Comparison of ENCODE assay signal across 8 mouse cellular contexts in genomic region chr16:30600431-30601045, GRCm38 (mm10). TPM values are rescaled to one million over a fixed set of nuclear protein-coding genes. Genes with fewer than 3 reads are reported as not detected.
DNase-seq lines count a peak whose midpoint lies in the region; ATAC-seq and TF ChIP-seq lines count a peak whose summit lies in the region.

No protein-coding gene starts in this region.

- TF ChIP-seq POLR2A in spleen, adult 2 months (IDR thresholded peaks at IDR 0.05; ENCODE audit: low read depth, low read length) = no peak

- no peaks in the 10 kb centered on the region for H3K9me3 ChIP-seq in hindbrain, embryonic 15.5 days
- no peaks in the 10 kb centered on the region for H3K9me3 ChIP-seq in limb, embryonic 10.5 days (replicated peaks)
- no peaks in the 10 kb centered on the region for H3K9me3 ChIP-seq in midbrain, embryonic 13.5 days

- H3K27me3 ChIP-seq in hindbrain, embryonic 15.5 days = 0 out of 2 replicates have a peak, but pooled peaks cover 7% of the 10 kb centered on the region
- H3K27me3 ChIP-seq in limb, embryonic 10.5 days (ENCODE audit: low read depth, poor library complexity, severe bottlenecking) = peaks cover 36% of the 10 kb centered on the region
- peaks cover 50% of the 10 kb centered on the region for H3K27me3 ChIP-seq in midbrain, embryonic 13.5 days
- no peaks in the 10 kb centered on the region for H3K27me3 ChIP-seq in spleen, adult 2 months (ENCODE audit: control insufficient read depth, insufficient read depth, low read length)

- H3K27ac ChIP-seq in hindbrain, embryonic 15.5 days (replicated peaks) = peak overlapping the region; percentile 49
- peak overlapping the region; percentile 86 for H3K27ac ChIP-seq in limb, embryonic 10.5 days
- H3K27ac ChIP-seq in midbrain, embryonic 13.5 days = no peak overlapping the region
- H3K27ac ChIP-seq in spleen, adult 2 months (ENCODE audit: insufficient read depth, low read length) = peak overlapping the region; percentile 97

- peak; percentile 32; the same call in 1 of the 2 replicates for ATAC-seq in hindbrain, embryonic 15.5 days (ENCODE audit: low FRiP score, low read depth)
- peak; percentile 24 for ATAC-seq in midbrain, embryonic 13.5 days
- ATAC-seq in erythroid progenitor cell, adult 5-6 weeks (replicated peaks; ENCODE audit: low FRiP score, poor library complexity, severe bottlenecking) = no peak

- under 1% methylated on average over 53 of the region's 53 CpGs for WGBS in hindbrain, embryonic 15.5 days
- WGBS in limb, embryonic 10.5 days = under 1% methylated on average over 53 of the region's 53 CpGs
- under 1% methylated on average over 53 of the region's 53 CpGs for WGBS in midbrain, embryonic 13.5 days
- 3% methylated on average over 53 of the region's 53 CpGs for WGBS in spleen, adult 2 months

- H3K9ac ChIP-seq in hindbrain, embryonic 15.5 days = peak overlapping the region; percentile 42
- peak overlapping the region; percentile 69 for H3K9ac ChIP-seq in midbrain, embryonic 13.5 days (replicated peaks)

- no peaks in the 10 kb centered on the region for H3K36me3 ChIP-seq in hindbrain, embryonic 15.5 days
- no peaks in the 10 kb centered on the region; the same call in 1 of the 2 replicates for H3K36me3 ChIP-seq in limb, embryonic 10.5 days
- H3K36me3 ChIP-seq in midbrain, embryonic 13.5 days = no peaks in the 10 kb centered on the region
- H3K36me3 ChIP-seq in spleen, adult 2 months (ENCODE audit: control insufficient read depth, insufficient read depth, low read length) = peaks cover 12% of the 10 kb centered on the region

- no peak for TF ChIP-seq CTCF in spleen, adult 2 months (IDR thresholded peaks at IDR 0.05; ENCODE audit: extremely low read depth, insufficient read depth, insufficient read length, insufficient replicate concordance)

- peak overlapping the region; percentile 82 for H3K4me2 ChIP-seq in hindbrain, embryonic 15.5 days
- H3K4me2 ChIP-seq in midbrain, embryonic 13.5 days (replicated peaks) = peak overlapping the region; percentile 88

- peaks cover 51% of the 10 kb centered on the region for H3K4me1 ChIP-seq in hindbrain, embryonic 15.5 days (replicated peaks)
- peaks cover 76% of the 10 kb centered on the region for H3K4me1 ChIP-seq in limb, embryonic 10.5 days
- H3K4me1 ChIP-seq in midbrain, embryonic 13.5 days (replicated peaks) = peaks cover 55% of the 10 kb centered on the region
- H3K4me1 ChIP-seq in spleen, adult 2 months (ENCODE audit: control insufficient read depth, insufficient read depth, insufficient read length) = peaks cover 13% of the 10 kb centered on the region

- H3K4me3 ChIP-seq in hindbrain, embryonic 15.5 days = peak overlapping the region; percentile 48
- H3K4me3 ChIP-seq in limb, embryonic 10.5 days = peak overlapping the region; percentile 69
- H3K4me3 ChIP-seq in midbrain, embryonic 13.5 days (replicated peaks) = peak overlapping the region; percentile 52
- peak overlapping the region; percentile 83 for H3K4me3 ChIP-seq in spleen, adult 2 months (ENCODE audit: extremely low read depth, insufficient read depth, insufficient read length)

- DNase-seq in adrenal gland, adult 18-20 months (ENCODE audit: low spot score in 2 of 2) = peak; percentile 62 to 64
- peak; percentile 76 for DNase-seq in cerebellum, adult 9-11 months
- peak; percentile 61 for DNase-seq in gastrocnemius, adult 18-20 months (ENCODE audit: low spot score)
- DNase-seq in limb, embryonic 10.5 days (ENCODE audit: low spot score) = peak; percentile 78
- DNase-seq in spleen, adult 2 months (ENCODE audit: low read depth in 1 of 2, low spot score in 2 of 2) = peak in 1 of 2 experiments; percentile 49

RNA-seq across cellular contexts. Expression of gene Fam43a, which starts 1.0 kb away (rescaled TPM):
- 10 to 100 TPM; 24.6 to 30.9 TPM for total RNA-seq in adrenal gland, adult 18-20 months (2021)
- 1 to 10 TPM; 4.3 to 6.6 TPM for total RNA-seq in gastrocnemius, adult 18-20 months (2021)
- polyA plus RNA-seq in hindbrain, embryonic 15.5 days (2015; fragmentation: Nextera tagmentation; extraction: Ambion mirVana) = 19.6 and 21.6 TPM in 2 replicates
- polyA plus RNA-seq in limb, embryonic 10.5 days (2016; fragmentation: Nextera tagmentation; extraction: Ambion mirVana) = 11.0 and 16.9 TPM in 2 replicates
- 9.8 and 11.5 TPM in 2 replicates for polyA plus RNA-seq in midbrain, embryonic 13.5 days (2015; fragmentation: Nextera tagmentation; extraction: Ambion mirVana)
- 56.3 and 74.7 TPM in 2 replicates for polyA plus RNA-seq in spleen, adult 2 months (2012; rRNA removed)
- 1.7 and 6.1 TPM in 2 replicates for total RNA-seq in erythroid progenitor cell, adult 5-6 weeks (2015; ENCODE audit: low replicate concordance)
- total RNA-seq in erythroid progenitor cell, adult 5-6 weeks (2017; ENCODE audit: low replicate concordance) = 2.1 and 2.2 TPM in 2 replicates

RNA-seq across cellular contexts. Expression of gene Lsg1, which starts 13.1 kb away (rescaled TPM):
- 10 to 100 TPM; 38.5 to 39.5 TPM for total RNA-seq in adrenal gland, adult 18-20 months (2021)
- 10 to 100 TPM; 18.6 to 18.9 TPM for total RNA-seq in gastrocnemius, adult 18-20 months (2021)
- 45.5 and 45.7 TPM in 2 replicates for polyA plus RNA-seq in hindbrain, embryonic 15.5 days (2015; fragmentation: Nextera tagmentation; extraction: Ambion mirVana)
- polyA plus RNA-seq in limb, embryonic 10.5 days (2016; fragmentation: Nextera tagmentation; extraction: Ambion mirVana) = 84.5 and 88.0 TPM in 2 replicates
- polyA plus RNA-seq in midbrain, embryonic 13.5 days (2015; fragmentation: Nextera tagmentation; extraction: Ambion mirVana) = 59.1 and 64.7 TPM in 2 replicates
- 9.6 and 10.2 TPM in 2 replicates for polyA plus RNA-seq in spleen, adult 2 months (2012; rRNA removed)
- total RNA-seq in erythroid progenitor cell, adult 5-6 weeks (2015; ENCODE audit: low replicate concordance) = 15.9 and 23.1 TPM in 2 replicates
- total RNA-seq in erythroid progenitor cell, adult 5-6 weeks (2017; ENCODE audit: low replicate concordance) = 28.4 and 39.0 TPM in 2 replicates

RNA-seq across cellular contexts. Expression of gene Tmem44, which starts 49.9 kb away (rescaled TPM):
- 1 to 10 TPM; 3.7 to 4.2 TPM for total RNA-seq in adrenal gland, adult 18-20 months (2021)
- total RNA-seq in gastrocnemius, adult 18-20 months (2021) = 1 to 10 TPM; 1.3 to 1.9 TPM
- 67.9 and 72.6 TPM in 2 replicates for polyA plus RNA-seq in hindbrain, embryonic 15.5 days (2015; fragmentation: Nextera tagmentation; extraction: Ambion mirVana)
- 18.9 and 21.6 TPM in 2 replicates for polyA plus RNA-seq in limb, embryonic 10.5 days (2016; fragmentation: Nextera tagmentation; extraction: Ambion mirVana)
- 70.9 and 73.1 TPM in 2 replicates for polyA plus RNA-seq in midbrain, embryonic 13.5 days (2015; fragmentation: Nextera tagmentation; extraction: Ambion mirVana)
- polyA plus RNA-seq in spleen, adult 2 months (2012; rRNA removed) = 2.7 and 3.5 TPM in 2 replicates
- 0.42 TPM in 1 of 2 replicates, not detected in the other for total RNA-seq in erythroid progenitor cell, adult 5-6 weeks (2015; ENCODE audit: low replicate concordance)
- 5.3 TPM in 1 of 2 replicates, not detected in the other for total RNA-seq in erythroid progenitor cell, adult 5-6 weeks (2017; ENCODE audit: low replicate concordance)
